Mouse (Mus musculus) brown adipose tissue, adult 24 weeks (tissue): Measurements from ENCODE around the gene Slc43a1. TPM values are rescaled to one million over a fixed set of nuclear protein-coding genes. Genes with fewer than 3 reads are reported as not detected.

Source experiments
- H3K27ac ChIP-seq: fragments of 200-500 bp; replicated peaks from 2 replicates; pipeline ENCODE4 v1.5.1; 2012; ENCODE audit warnings: low read depth, mild to moderate bottlenecking, low read length
- H3K4me1 ChIP-seq: fragments of 200-500 bp; 2 replicates; pipeline ENCODE4 v1.6.1; 2012; ENCODE audit warnings: low read length, mixed read lengths; ENCODE audit not compliant: control insufficient read depth, insufficient read depth, insufficient read length
- H3K4me3 ChIP-seq: fragments of 200-500 bp; 2 replicates; pipeline ENCODE4 v1.5.1; 2012; ENCODE audit warnings: low read depth, mild to moderate bottlenecking, low read length, moderate library complexity; ENCODE audit not compliant: insufficient read depth
- polyA plus RNA-seq: library from polyadenylated mRNA; stranded (reverse); fragments of >200 nt; gene quantifications from 2 replicates; pipeline ENCODE4 v1.2.4, GENCODE M21; 2012; ENCODE audit not compliant: missing spikeins, insufficient read depth, insufficient read length

The Slc43a1 gene
- polyA plus RNA-seq, 1 experiment = 3.5 TPM

GRCm38 (mm10) chr2:84840748-84841563 lies 2.3 kb downstream of the Slc43a1 start:
- peak overlapping the region; percentile 65 for H3K4me3 ChIP-seq
- H3K27ac ChIP-seq = no peak overlapping the region
- H3K4me1 ChIP-seq = 0 out of 2 replicates have a peak, but pooled peaks cover 3% of the 10 kb centered on the region

DNA sequence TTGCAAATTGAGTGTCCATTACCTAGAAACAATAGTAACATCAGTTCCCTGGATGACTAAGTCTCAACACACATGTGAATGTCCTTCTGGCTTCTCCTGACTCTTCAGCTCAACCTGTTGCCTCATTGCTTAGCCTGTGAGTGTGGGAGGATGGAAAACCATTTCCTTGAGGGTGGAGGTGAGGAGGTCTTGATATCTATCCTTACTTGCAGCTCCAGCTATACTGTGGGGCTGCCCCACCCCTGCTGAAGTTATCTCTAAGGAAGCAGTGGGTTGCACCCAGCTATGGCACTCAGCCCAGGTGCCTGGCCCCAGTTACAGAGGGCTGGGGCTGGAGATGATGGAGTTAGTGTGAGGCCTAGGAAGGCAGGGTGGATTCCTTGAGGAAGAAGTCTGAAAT lies 3.3 kb downstream of the Slc43a1 start:
- Histone ChIP-seq H3K4me1 (0 out of 2 replicates have a peak, but pooled peaks cover 3% of the 10 kb centered on the region), H3K4me3 (no peak overlapping the region), H3K27ac (no peak overlapping the region)

DNA sequence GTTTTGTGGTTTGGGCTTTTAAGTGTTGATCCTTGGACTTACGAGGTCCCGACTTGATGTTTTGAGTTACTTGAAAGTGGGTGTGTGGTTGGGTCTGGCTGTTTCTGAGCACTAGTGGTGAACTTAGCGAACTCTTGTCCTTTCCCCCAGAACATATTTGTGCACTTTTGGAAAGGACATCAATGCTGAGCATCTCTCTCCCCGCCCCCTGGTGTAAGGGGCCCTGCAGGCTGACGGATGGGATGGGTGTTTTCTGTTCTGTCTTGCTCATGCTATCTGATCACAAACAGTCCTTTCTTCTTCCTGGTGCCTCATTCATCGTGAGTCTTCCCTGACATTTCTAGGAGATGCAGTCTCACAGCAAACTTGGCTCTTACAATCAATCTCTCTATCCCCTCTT lies 5.0 kb downstream of the Slc43a1 start:
- H3K27ac ChIP-seq = no peak overlapping the region
- 0 out of 2 replicates have a peak, but pooled peaks cover 3% of the 10 kb centered on the region for H3K4me1 ChIP-seq
- no peak overlapping the region for H3K4me3 ChIP-seq

DNA sequence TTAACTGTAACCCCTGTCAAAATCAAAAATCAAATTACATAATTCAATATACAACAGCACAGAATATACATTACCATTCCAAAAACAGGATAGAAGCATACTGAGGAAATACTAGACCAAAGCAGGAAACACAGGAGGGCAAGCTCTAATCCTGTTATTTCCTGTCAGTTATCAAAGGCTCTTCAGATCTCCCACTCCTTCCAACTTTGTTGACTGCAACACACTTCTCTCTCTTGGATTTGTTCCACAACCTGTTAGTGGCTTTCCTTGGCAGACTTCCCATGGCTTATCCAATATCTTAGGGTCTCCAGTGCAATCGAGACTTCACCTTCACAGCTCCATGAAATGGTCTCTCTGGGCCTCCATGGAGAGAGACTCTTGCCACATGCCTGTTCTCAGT lies 6.6 kb downstream of the Slc43a1 start:
- Histone ChIP-seq H3K4me3 (no peak overlapping the region), H3K27ac (no peak overlapping the region), H3K4me1 (no peaks in the 10 kb centered on the region)

DNA sequence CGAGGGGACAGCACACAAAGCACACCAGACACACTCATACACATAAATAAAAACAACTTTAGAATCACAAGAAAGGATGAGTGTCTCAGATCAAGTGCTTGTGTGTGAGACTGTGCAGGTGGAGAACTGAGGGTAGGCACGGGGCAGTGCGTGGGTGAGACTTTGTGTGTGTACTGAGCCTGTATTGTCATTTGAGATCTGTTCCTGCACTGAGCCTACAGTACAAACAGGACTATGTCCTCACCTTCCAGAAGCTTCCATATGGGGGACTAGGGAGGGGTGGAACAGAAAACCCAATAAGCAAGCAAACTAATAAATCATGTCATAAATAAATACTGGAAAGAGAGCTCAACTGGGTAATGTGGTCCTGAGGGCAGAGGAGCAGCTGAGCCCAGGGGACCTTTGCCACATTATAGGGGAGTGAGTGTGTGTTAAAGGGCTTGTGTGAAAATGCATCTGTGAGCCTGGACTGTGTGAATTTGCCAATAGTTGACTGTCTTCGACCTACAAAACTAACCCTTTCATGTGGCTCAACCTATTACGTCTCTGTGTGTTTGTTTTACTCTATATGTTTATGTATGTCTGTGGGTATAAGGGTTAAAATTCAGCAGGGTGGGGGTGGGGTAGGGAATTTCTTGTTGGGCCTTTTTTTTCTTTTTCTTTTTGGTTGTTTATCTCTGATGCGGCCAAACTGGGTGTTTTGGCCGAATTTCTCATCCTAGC lies 11.9 kb downstream of the Slc43a1 start:
- Histone ChIP-seq H3K27ac (peak overlapping the region; percentile 54), H3K4me1 (no peaks in the 10 kb centered on the region), H3K4me3 (no peak overlapping the region)

DNA sequence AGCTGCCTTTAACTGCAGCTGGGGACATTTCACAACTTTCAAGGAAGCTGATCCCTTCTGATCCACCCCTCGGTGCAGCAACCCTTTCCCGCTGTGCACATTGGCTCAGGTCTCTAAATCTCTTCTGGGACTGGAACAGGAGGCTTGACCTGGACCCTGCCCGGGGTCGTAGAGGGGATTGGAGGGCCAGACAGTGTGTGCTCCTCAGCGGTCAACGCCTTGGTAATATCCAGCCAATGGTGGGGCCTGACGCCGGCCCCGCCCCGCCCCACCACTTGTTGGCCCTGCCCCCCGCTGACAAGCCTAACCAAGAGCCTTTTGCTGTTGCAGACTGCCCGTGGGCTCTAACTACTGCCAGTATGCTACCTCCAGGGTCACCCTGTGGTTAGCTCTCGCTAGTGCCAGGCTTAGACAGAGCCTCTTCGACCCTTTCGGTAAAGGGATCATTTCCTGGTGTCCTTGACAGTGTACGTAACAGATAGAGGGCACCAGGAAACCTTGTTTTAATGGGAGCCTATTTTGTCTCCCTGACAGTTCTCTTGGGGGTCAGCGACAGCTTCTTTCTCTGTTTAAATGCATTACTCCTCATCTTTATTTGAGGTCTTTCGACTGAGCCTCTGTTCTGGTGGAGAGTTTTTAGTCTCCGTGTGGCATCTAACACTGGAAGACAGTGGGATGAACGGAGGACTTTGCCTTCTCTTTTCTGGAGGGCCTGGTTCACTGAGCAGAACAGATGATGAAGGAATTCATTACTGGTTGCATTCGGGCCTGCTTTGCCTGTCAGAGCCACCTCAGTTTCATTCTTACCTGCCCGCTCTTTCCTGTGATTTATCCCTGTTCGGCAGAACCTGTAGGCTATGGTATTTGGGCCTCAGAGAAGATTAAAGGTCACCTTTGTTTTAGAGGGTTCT lies 12.7 kb downstream of the Slc43a1 start:
- Histone ChIP-seq H3K4me3 (0 out of 2 replicates have a peak overlapping the region, but pooled peaks have one; percentile 8), H3K4me1 (no peaks in the 10 kb centered on the region), H3K27ac (peak overlapping the region; percentile 76)

DNA sequence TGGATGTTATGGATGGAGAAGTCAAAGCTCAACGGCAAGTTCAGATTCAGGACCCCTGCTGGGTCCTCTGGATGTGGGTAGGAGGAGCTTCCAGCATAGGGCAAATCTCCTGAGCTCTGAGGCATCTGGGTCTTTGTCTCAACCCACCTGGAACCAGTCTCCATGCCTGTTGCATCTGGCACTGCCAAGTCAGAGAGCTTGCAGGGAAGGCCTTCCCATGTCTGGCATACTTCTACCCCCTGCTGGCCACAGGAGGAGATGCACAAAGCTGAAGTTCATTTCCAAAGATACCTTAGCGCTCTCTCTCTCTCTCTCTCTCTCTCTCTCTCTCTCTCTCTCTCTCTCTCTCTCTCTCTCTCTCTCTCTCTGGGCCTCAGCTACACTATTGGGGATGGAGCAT lies 17.1 kb downstream of the Slc43a1 start:
- 0 out of 2 replicates have a peak, but pooled peaks cover 5% of the 10 kb centered on the region for H3K4me1 ChIP-seq

DNA sequence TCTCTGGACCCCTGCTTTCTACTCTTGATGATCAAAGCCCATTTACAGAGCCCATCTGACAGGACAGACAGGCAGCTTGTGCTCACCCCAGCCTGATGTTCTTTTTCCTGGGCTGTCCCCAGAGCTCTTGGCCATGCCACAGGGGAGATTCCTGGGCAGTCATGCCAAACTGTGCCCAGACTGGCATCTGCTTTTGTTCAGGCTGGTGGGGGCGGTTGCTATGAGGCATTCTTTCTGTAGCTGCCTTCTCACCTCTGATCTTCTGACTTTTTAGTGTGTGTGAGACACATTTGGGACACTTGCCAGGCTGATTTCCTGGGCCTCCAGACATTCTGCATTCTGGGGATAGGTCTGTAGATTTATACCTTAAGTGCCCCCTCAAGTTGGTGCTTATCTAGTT lies 19.9 kb downstream of the Slc43a1 start:
- H3K4me1 ChIP-seq = 0 out of 2 replicates have a peak, but pooled peaks cover 5% of the 10 kb centered on the region
- no peak overlapping the region for H3K4me3 ChIP-seq
- H3K27ac ChIP-seq = no peak overlapping the region

More for the DNA sequence above, 17.1 kb downstream of the Slc43a1 start:
- Histone ChIP-seq H3K27ac (no peak overlapping the region), H3K4me3 (no peak overlapping the region)

- Histone ChIP-seq H3K27ac (no peak overlapping the region), H3K4me1 (0 out of 2 replicates have a peak, but pooled peaks cover 5% of the 10 kb centered on the region), H3K4me3 (no peak overlapping the region)
Observed at GRCm38 (mm10) chr2:84859991-84860780, 21.5 kb downstream of the Slc43a1 start.

DNA sequence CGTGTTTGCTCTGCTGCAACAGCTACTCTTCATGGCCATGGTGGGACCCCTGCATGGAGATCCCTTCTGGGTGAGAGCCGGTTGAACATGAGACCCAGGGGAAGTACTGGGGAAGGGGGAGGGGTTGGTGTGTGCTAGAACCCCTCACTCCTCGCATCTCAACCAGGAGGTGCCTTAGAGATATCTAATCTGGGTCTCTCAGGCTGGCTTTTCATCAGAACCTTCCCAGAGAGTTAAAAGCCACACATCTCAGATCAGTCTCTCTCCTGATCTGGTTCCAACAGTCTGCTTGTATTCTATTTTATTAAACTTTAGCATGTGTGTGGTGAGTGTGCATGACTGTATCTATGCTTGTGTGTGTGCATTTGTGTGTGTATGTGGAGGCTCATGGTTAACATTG lies 22.8 kb downstream of the Slc43a1 start:
- no peak overlapping the region for H3K27ac ChIP-seq
- peaks cover 5% of the 10 kb centered on the region; the same call in 1 of the 2 replicates for H3K4me1 ChIP-seq
- no peak overlapping the region for H3K4me3 ChIP-seq

GRCm38 (mm10) chr2:84862231-84862630 lies 23.6 kb downstream of the Slc43a1 start:
- H3K4me1 ChIP-seq = peaks cover 5% of the 10 kb centered on the region; the same call in 1 of the 2 replicates
- H3K4me3 ChIP-seq = no peak overlapping the region
- H3K27ac ChIP-seq = no peak overlapping the region

- H3K4me3 ChIP-seq = peak overlapping the region; percentile 8; the same call in 1 of the 2 replicates
- no peak overlapping the region for H3K27ac ChIP-seq
- H3K4me1 ChIP-seq = no peaks in the 10 kb centered on the region; the same call in 1 of the 2 replicates
Observed at GRCm38 (mm10) chr2:84865616-84866571, 27.2 kb downstream of the Slc43a1 start.

DNA sequence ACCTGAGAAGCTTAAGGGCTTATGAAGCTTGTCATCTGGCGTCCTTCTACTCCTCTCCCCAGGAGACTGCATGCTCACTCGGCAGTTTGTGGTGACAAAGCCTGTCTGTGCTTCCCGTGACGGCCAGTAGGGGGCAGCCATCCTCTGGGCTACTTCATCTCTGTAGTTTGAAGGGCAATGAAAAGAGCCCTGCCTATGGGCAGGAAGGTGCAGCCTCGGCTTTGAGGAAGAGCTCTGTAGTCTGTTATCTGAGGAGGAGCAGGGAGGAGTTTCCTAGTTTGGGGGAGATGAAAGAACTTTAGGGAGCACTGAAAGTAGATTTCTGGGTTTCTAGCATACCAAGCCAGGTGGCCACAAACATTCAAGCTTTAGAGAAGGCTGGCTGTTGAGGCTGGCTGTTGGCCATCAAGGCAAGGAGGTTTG lies 29.9 kb downstream of the Slc43a1 start:
- Histone ChIP-seq H3K4me1 (no peaks in the 10 kb centered on the region; the same call in 1 of the 2 replicates), H3K27ac (no peak overlapping the region), H3K4me3 (no peak overlapping the region)
